Mouse (Mus musculus): ENCODE results near the gene Socs7. TPM values are rescaled to one million over a fixed set of nuclear protein-coding genes. Genes with fewer than 3 reads are reported as not detected.

The Socs7 gene
- total RNA-seq (2023): 18.9 to 24.6 TPM (median 22.4 TPM) in 4 replicates

GRCm38 (mm10) chr11:97361948-97362648 is at the start of gene Socs7:
TSS of gene Socs7 (plus strand) at chr11:97362551.

DNA sequence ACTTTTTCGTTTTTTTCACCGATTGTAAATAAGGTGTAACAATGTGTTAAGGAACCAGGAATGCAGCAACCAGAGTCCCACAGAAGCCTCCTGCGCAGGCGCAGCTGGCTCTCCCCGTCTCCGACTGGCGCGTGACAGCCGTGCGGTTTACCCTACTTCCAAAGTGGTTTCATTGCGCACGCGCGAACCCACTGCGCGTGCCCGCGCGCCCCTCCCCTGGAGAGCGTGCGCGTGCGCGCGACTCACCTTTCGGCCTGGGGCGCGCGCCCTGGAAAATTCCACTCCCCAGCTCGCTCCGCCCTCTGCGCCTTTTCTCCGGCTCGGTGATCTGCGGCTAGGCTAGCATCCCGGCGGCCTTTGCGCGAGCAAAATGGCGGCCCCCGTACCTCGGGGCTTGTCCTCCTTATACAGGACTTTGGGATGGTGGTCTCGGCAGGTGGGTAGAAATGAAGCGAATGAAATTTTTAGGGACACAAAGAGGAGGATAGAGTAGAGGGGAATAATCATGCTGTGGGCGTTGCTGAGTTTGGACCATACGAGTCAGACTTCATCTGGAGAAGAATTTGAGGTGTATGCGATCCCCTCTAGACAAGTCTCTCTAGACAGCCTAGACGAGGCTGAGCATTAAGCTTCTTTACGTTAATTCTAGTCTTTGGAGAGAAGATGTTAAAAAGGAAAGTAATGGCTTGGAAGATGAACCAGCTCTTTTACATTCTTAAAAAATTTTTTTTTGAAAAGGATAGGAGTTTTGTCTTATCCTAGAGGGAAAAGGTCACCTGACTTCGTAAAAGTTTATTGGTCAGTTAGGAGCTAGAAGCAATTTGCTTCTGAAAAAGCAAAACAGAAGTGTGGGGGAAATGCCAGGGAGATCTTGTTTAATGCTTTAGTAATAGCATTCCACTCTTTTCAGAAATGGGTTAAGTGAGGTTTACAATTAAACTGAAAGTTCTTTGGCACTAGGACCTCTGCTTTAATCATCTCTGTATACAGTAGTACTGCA is 46.5 kb upstream of the Socs7 start, which contains the start of gene Mrpl45:
Gene Mrpl45 (plus strand): TSS at position 213 of the 1,000 bp plus-strand sequence.

DNA sequence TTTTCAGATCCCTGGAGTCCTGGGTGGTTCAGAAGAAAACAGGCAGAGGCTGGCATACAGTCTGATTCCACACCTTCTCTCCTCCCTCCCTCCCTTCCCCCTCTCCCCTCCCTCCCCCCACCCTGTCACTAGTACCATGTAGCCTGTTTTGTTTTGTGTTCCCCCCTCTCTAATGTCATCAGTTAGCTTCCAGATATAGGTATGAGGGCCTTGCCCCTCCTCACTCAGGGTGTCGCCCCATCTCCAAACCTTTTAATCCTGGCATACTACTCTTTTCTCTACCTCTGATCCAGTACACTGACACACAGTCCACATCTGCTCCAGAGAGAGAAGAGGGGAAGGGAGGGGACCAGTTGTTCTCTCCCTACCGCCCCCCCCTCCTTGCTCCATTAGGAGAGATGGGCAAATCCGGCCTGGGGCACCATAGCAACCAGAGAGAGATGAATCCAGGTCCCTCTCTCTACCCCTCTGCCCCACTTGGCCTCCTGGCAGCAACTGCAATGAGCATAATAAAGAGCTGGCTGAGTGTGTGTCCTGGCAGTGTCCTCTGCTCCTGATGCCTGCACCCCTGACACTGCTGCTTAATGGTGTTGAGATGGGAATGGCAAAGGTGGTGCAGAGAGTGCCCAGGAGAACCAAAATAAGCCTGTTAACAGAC is 10.2 kb upstream of the Socs7 start, which contains the start of gene Gpr179:
Gene Gpr179 (minus strand): TSS at position 51 of the 658 bp plus-strand sequence.

DNA sequence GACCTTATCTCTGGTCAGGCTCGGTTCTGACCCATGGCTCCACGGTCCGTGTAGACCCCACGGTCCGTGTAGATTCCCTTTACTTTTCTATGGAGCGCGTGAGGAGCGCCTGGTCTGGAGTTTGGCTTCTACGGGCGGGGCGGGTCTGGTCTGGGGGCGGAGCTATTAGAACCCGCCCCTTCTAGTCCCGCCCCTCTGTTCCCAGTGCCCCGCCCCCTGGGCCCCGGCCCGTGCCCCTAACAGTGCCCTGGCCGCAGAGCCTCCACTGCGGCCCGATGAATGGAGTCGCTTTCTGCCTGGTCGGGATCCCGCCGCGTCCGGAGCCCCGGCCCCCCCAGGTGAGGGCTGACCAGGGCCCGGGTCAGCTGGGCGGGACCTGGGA is 53.0 kb downstream of the Socs7 start, which contains the start of gene Arhgap23:
Gene Arhgap23 (plus strand): TSS at position 204 of the 382 bp plus-strand sequence.

Other genes with a start within 250 kb of the Socs7 start
- gene Tbx21, start 247.2 kb upstream of the Socs7 start, total RNA-seq (2023): 2.2 to 3.2 TPM (median 2.8 TPM) in 4 replicates
- 0.43 to 1.5 TPM (median 0.78 TPM) in 4 replicates for gene Tbkbp1, start 211.1 kb upstream of the Socs7 start, total RNA-seq (2023)
- gene Kpnb1, start 174.7 kb upstream of the Socs7 start, total RNA-seq (2023): 127 to 138 TPM (median 131 TPM) in 4 replicates
- 56.4 to 68.3 TPM (median 60.4 TPM) in 4 replicates for gene Npepps, start 81.9 kb upstream of the Socs7 start, total RNA-seq (2023)
- gene Mrpl45, start 46.8 kb upstream of the Socs7 start, total RNA-seq (2023): 15.7 to 18.3 TPM (median 16.7 TPM) in 4 replicates
- 0.17 TPM in 1 of 4 replicates, not detected in the others for gene Gpr179, start 10.5 kb upstream of the Socs7 start, total RNA-seq (2023)
- 0.27 to 0.75 TPM (median 0.46 TPM) in 4 replicates for gene Arhgap23, start 53.0 kb downstream of the Socs7 start, total RNA-seq (2023)
- gene 4933428G20Rik, start 137.8 kb downstream of the Socs7 start, total RNA-seq (2023): not detected in 4 replicates
- 0.12 to 0.26 TPM in 2 of 4 replicates, not detected in the others for gene Srcin1, start 213.6 kb downstream of the Socs7 start, total RNA-seq (2023)

Measured in B cell, adult 62 days (primary cell).